Mouse (Mus musculus) heart, postnatal 0 days (tissue): Measurements from ENCODE around the gene Btbd11.

ENCODE experiments used
- CTCF ChIP-seq: IDR thresholded peaks from 2 replicates; pipeline ENCODE4 v1.5.1; 2016; ENCODE audit warnings: antibody characterized with exemption, control low read depth, low read depth
- EP300 ChIP-seq: IDR thresholded peaks from 2 replicates; pipeline ENCODE4 v1.6.1; 2016; ENCODE audit warnings: antibody characterized with exemption, low read depth

DNA sequence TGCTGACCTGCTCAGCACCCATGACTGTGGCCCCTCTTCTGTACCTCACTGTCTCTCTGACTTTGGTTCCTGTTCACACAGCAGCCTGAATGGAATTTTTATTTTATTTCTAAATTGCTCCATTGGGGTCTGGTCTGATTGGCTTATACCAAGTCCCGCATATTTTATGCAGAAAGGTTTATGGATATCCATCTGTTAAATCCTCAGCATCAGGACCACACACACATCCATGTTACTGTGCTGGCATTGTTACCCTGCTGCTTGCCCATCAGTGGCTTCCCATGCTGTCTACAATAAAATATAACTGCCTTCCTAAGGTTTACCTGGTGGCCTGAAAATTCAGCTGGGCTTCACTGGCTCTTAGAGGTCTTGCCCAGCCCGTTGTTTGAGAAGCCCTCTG is 106.0 kb downstream of the Btbd11 start:
- TF ChIP-seq CTCF, result no peak
- no peak for TF ChIP-seq EP300
